Mouse (Mus musculus): ENCODE results near the gene Tex37. TPM values are rescaled to one million over a fixed set of nuclear protein-coding genes. Genes with fewer than 3 reads are reported as not detected.

Gene Tex37
- polyA plus RNA-seq, 1 experiment from 2014 or later: not detected

- Histone ChIP-seq H3K27ac (no peak overlapping the region), H3K9me3 (no peaks in the 10 kb centered on the region), H3K27me3 (ENCODE audit: insufficient read depth, poor library complexity, severe bottlenecking) (no peaks in the 10 kb centered on the region), H3K4me1 (peaks cover 9% of the 10 kb centered on the region; the same call in 1 of the 2 replicates), H3K4me3 (no peak overlapping the region), H3K36me3 (no peaks in the 10 kb centered on the region)
- 75% methylated on average over 7 of the region's 7 CpGs for WGBS
- no peak for DNase-seq (ENCODE audit: low spot score)
Observed at GRCm38 (mm10) chr6:70872570-70872969, 46.2 kb downstream of the Tex37 start.

GRCm38 (mm10) chr6:70872128-70872527 lies 46.6 kb downstream of the Tex37 start:
- no peak overlapping the region for H3K27ac ChIP-seq
- WGBS: 70% methylated on average over 10 of the region's 10 CpGs
- peaks cover 9% of the 10 kb centered on the region; the same call in 1 of the 2 replicates for H3K4me1 ChIP-seq
- no peaks in the 10 kb centered on the region for H3K27me3 ChIP-seq (ENCODE audit: insufficient read depth, poor library complexity, severe bottlenecking)
- no peaks in the 10 kb centered on the region for H3K36me3 ChIP-seq
- H3K4me3 ChIP-seq: no peak overlapping the region
- no peaks in the 10 kb centered on the region for H3K9me3 ChIP-seq
- no peak for DNase-seq (ENCODE audit: low spot score)

GRCm38 (mm10) chr6:70871511-70871980 lies 47.2 kb downstream of the Tex37 start:
- Histone ChIP-seq H3K27ac (no peak overlapping the region), H3K36me3 (no peaks in the 10 kb centered on the region), H3K4me3 (no peak overlapping the region), H3K27me3 (ENCODE audit: insufficient read depth, poor library complexity, severe bottlenecking) (no peaks in the 10 kb centered on the region), H3K4me1 (peaks cover 9% of the 10 kb centered on the region; the same call in 1 of the 2 replicates), H3K9me3 (no peaks in the 10 kb centered on the region)
- DNase-seq (ENCODE audit: low spot score): no peak
- WGBS: 75% methylated on average over 14 of the region's 14 CpGs

GRCm38 (mm10) chr6:70867297-70867696 lies 51.4 kb downstream of the Tex37 start:
- 85% methylated on average over 9 of the region's 9 CpGs for WGBS

GRCm38 (mm10) chr6:70866761-70867160 lies 52.0 kb downstream of the Tex37 start:
- H3K9me3 ChIP-seq: no peaks in the 10 kb centered on the region

More at GRCm38 (mm10) chr6:70867297-70867696, 51.4 kb downstream of the Tex37 start:
- H3K9me3 ChIP-seq: no peaks in the 10 kb centered on the region
- no peak for DNase-seq (ENCODE audit: low spot score)
- H3K27me3 ChIP-seq (ENCODE audit: insufficient read depth, poor library complexity, severe bottlenecking): no peaks in the 10 kb centered on the region
- peaks cover 4% of the 10 kb centered on the region; the same call in 1 of the 2 replicates for H3K4me1 ChIP-seq
- no peak overlapping the region for H3K4me3 ChIP-seq
- H3K27ac ChIP-seq: no peak overlapping the region
- H3K36me3 ChIP-seq: no peaks in the 10 kb centered on the region

GRCm38 (mm10) chr6:70864285-70864684 lies 54.4 kb downstream of the Tex37 start:
- no peak overlapping the region for H3K27ac ChIP-seq
- H3K4me3 ChIP-seq: no peak overlapping the region
- no peaks in the 10 kb centered on the region for H3K4me1 ChIP-seq
- no peaks in the 10 kb centered on the region for H3K9me3 ChIP-seq
- no peaks in the 10 kb centered on the region for H3K27me3 ChIP-seq (ENCODE audit: insufficient read depth, poor library complexity, severe bottlenecking)
- peaks cover 10% of the 10 kb centered on the region for H3K36me3 ChIP-seq
- no peak for DNase-seq (ENCODE audit: low spot score)
- 88% methylated on average over 6 of the region's 6 CpGs for WGBS

More at GRCm38 (mm10) chr6:70866761-70867160, 52.0 kb downstream of the Tex37 start:
- no peaks in the 10 kb centered on the region for H3K4me1 ChIP-seq
- no peak for DNase-seq (ENCODE audit: low spot score)
- no peak overlapping the region for H3K27ac ChIP-seq
- H3K36me3 ChIP-seq: no peaks in the 10 kb centered on the region; the same call in 1 of the 2 replicates
- H3K4me3 ChIP-seq: no peak overlapping the region
- H3K27me3 ChIP-seq (ENCODE audit: insufficient read depth, poor library complexity, severe bottlenecking): no peaks in the 10 kb centered on the region
- 83% methylated on average over 5 of the region's 5 CpGs for WGBS

Other genes with a start within 250 kb of the Tex37 start
- gene Rpia, start 126.7 kb downstream of the Tex37 start, polyA plus RNA-seq (2016; fragmentation: Nextera tagmentation; extraction: Ambion mirVana): 1.2 and 1.6 TPM in 2 replicates
- gene Eif2ak3, start 74.4 kb downstream of the Tex37 start, polyA plus RNA-seq (2016; fragmentation: Nextera tagmentation; extraction: Ambion mirVana): 7.3 and 8.2 TPM in 2 replicates
- not detected in 2 replicates for gene Foxi3, start 37.6 kb upstream of the Tex37 start, polyA plus RNA-seq (2016; fragmentation: Nextera tagmentation; extraction: Ambion mirVana)
- gene Thnsl2, start 225.5 kb upstream of the Tex37 start, polyA plus RNA-seq (2016; fragmentation: Nextera tagmentation; extraction: Ambion mirVana): 5.0 and 5.2 TPM in 2 replicates